Mouse (Mus musculus) small intestine, adult 2 months (tissue): ENCODE measurements around the gene Maml3. TPM values are rescaled to one million over a fixed set of nuclear protein-coding genes. Genes with fewer than 3 reads are reported as not detected.

ENCODE experiments used
- H3K27ac ChIP-seq: fragments of 200-500 bp; 2 replicates; pipeline ENCODE4 v1.5.1; 2012; ENCODE audit warnings: low read depth, low read length, control low read depth, inconsistent platforms; ENCODE audit not compliant: insufficient read depth
- H3K27me3 ChIP-seq: fragments of 200-500 bp; 2 replicates; pipeline ENCODE4 v1.6.1; 2012; ENCODE audit warnings: mild to moderate bottlenecking, moderate library complexity, low read length, inconsistent platforms; ENCODE audit not compliant: control insufficient read depth, insufficient read depth
- H3K36me3 ChIP-seq: fragments of 200-500 bp; 2 replicates; pipeline ENCODE4 v1.6.1; 2012; ENCODE audit warnings: mild to moderate bottlenecking, low read length, control low read depth, inconsistent platforms; ENCODE audit not compliant: control insufficient read depth, insufficient read depth
- H3K4me1 ChIP-seq: fragments of 200-500 bp; 2 replicates; pipeline ENCODE4 v1.6.1; 2012; ENCODE audit warnings: low read length, inconsistent platforms, mixed read lengths; ENCODE audit not compliant: control insufficient read depth, insufficient read depth, insufficient read length
- H3K4me3 ChIP-seq: fragments of 200-500 bp; 2 replicates; pipeline ENCODE4 v1.5.1; 2012; ENCODE audit warnings: low read depth, mild to moderate bottlenecking, control low read depth, inconsistent platforms, low read length, moderate library complexity
- CTCF ChIP-seq: fragments of 200-500 bp; IDR thresholded peaks from 2 replicates; pipeline ENCODE4 v1.5.1; 2012; ENCODE audit warnings: low read depth, mild to moderate bottlenecking, control low read depth, inconsistent platforms, low read length, moderate library complexity, mixed read lengths; ENCODE audit not compliant: insufficient replicate concordance, insufficient read length; ENCODE audit errors: extremely low read depth
- POLR2A ChIP-seq: fragments of 200-500 bp; IDR thresholded peaks from 2 replicates; pipeline ENCODE4 v1.6.1; 2012; ENCODE audit warnings: low read depth, mild to moderate bottlenecking, control low read depth, inconsistent platforms, low read length, moderate library complexity
- WGBS: fragments of 180-500 bp; shearing (Covaris S2); methylation state at CpG from one replicate; pipeline ENCODE4 v1.1.7; 2018; 5-methylcytosine and 5-hydroxymethylcytosine counted together
- polyA plus RNA-seq: library from polyadenylated mRNA; depleted of rRNA; stranded (reverse); fragments of >200 nt; gene quantifications from 2 replicates; pipeline ENCODE4 v1.2.3, GENCODE M21; 2012

Maml3 gene
- polyA plus RNA-seq, 1 experiment = 3.2 TPM

DNA sequence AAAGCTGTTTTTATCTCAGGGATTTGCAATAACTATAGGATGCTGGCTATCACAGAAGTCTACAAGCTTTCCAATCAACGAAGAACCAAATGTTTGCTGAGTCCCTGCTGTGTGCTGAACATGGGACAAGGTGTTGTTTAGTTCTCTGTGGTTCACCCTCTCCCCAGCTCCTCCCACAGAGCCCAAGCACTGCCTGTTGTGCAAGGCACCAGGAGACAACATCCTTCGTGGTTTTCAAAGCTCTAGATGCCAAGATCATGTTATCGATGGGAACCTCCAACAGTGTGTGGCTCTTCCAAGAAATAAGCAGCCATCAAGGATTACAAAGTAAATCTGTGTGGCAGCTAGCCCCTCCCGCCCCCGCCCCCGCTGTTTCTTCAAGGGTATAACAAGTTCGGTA, 374.2 kb downstream of the Maml3 start:
- H3K4me1 ChIP-seq = no peaks in the 10 kb centered on the region
- H3K27ac ChIP-seq = no peak overlapping the region
- no peaks in the 10 kb centered on the region for H3K36me3 ChIP-seq
- no peak overlapping the region for H3K4me3 ChIP-seq
- TF ChIP-seq CTCF (no peak), POLR2A (no peak)
- WGBS = 86% methylated on average over 7 of the region's 7 CpGs
- no peaks in the 10 kb centered on the region for H3K27me3 ChIP-seq

DNA sequence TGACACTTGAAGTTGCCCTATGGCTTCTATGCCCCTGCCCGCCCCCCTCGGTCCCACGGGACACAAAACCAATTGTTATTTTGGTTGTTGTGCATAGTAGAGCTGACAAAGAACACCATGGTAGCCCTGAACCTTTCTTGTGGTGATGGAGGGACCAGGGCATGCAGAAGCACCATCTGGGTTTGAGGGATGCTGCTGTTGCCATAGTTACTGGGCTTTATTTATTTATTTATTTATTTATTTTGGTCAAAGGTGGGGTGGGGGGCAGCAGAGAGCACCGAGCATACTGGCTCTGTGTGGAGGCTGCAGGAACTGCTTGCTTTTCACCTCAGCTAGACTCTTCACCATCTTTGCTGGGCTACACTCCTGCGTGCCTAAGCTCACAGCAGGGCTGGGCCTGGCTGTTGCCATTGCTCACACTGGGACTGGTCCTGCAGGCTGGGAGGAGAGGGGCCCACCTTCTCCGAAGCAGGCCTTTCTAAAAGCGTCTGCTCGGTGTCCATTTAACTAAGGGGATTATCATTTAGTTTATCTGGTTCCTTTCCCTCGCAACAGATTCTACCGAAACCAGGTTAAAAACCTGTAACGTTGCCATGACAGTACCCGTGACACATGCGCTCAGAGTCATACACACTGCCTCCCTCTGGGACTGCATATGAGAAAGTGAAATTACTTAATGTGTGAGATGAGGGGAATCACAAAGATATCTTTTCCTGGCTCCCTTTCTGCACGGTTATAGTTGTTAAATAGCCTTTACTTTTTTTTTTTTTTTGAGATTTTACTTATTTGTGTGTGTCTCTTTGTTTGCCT, 375.6 kb downstream of the Maml3 start:
- Histone ChIP-seq H3K27ac (no peak overlapping the region), H3K27me3 (no peaks in the 10 kb centered on the region), H3K36me3 (no peaks in the 10 kb centered on the region), H3K4me1 (no peaks in the 10 kb centered on the region), H3K4me3 (no peak overlapping the region)
- no peak for TF ChIP-seq POLR2A
- TF ChIP-seq CTCF = no peak
- WGBS = 93% methylated on average over 14 of the region's 14 CpGs

DNA sequence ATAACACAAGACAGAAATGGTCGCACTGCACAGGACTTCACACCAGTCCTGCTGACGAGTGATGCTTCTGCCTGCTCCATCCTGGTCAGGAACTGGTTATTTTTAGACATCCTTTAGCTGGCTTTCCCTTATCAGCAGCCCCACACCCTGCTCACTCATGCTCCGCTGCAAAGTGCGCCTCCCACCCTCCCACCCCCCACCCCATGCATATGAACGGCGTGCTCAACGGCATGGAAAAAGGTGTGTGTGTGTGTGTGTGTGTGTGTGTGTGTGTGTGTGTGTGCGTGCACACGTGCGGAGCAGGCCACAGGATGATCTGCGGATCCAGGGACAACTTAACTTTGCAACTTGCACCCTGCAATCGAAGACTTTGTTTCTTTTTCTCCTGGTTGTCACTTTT, 376.4 kb downstream of the Maml3 start:
- H3K27me3 ChIP-seq = no peaks in the 10 kb centered on the region
- H3K27ac ChIP-seq = no peak overlapping the region
- H3K36me3 ChIP-seq = no peaks in the 10 kb centered on the region
- no peak for TF ChIP-seq POLR2A
- TF ChIP-seq CTCF = no peak
- H3K4me3 ChIP-seq = no peak overlapping the region
- no peaks in the 10 kb centered on the region for H3K4me1 ChIP-seq
- 49% methylated on average over 12 of the region's 12 CpGs for WGBS

DNA sequence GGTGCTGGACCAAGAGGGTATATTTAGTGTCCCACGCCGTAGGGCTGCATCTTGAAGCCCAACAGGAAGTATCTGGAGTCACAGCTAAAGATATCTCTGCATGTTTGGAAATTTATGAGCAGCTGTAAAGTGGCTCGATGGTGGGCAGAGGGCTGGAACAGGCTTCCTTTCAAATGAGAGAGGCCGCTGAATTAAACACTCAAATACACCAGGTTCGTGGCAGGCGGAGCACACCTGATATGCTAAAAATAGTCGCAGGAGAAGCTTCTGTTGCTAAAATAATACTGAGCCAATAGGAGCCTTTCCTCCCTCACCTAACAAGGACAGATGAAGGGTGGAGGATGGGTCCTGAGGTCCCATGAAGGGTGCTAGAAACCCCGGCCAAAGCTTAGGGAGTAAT, 376.9 kb downstream of the Maml3 start:
- 39% methylated on average over 8 of the region's 8 CpGs for WGBS
- TF ChIP-seq CTCF = no peak
- TF ChIP-seq POLR2A = no peak

DNA sequence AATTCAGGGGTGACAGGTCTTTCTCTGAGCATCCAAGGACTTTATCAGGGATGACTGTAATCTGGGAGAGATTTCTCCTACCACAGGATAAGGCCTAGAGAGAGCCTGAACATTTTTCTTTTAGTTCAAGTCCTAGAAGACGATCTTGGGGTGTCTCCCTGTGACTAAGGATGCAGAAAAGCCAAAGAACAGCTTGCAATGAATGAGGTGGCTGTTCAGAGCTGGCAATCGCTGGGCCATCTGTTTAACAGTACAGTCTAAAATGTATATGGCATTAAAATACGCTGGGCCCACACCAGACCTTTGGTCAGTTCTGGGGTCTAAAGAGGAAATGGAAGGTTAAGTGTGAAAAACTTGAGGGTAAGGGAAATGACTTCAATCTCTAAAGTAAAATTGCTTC, 377.4 kb downstream of the Maml3 start:
- H3K27ac ChIP-seq = no peak overlapping the region
- H3K27me3 ChIP-seq = no peaks in the 10 kb centered on the region
- no peaks in the 10 kb centered on the region for H3K4me1 ChIP-seq
- 81% methylated on average over 3 of the region's 3 CpGs for WGBS
- H3K4me3 ChIP-seq = no peak overlapping the region
- TF ChIP-seq POLR2A (no peak), CTCF (no peak)
- no peaks in the 10 kb centered on the region for H3K36me3 ChIP-seq

More for the DNA sequence above, 376.9 kb downstream of the Maml3 start:
- Histone ChIP-seq H3K27me3 (no peaks in the 10 kb centered on the region), H3K4me3 (no peak overlapping the region), H3K4me1 (no peaks in the 10 kb centered on the region), H3K27ac (no peak overlapping the region), H3K36me3 (no peaks in the 10 kb centered on the region)

DNA sequence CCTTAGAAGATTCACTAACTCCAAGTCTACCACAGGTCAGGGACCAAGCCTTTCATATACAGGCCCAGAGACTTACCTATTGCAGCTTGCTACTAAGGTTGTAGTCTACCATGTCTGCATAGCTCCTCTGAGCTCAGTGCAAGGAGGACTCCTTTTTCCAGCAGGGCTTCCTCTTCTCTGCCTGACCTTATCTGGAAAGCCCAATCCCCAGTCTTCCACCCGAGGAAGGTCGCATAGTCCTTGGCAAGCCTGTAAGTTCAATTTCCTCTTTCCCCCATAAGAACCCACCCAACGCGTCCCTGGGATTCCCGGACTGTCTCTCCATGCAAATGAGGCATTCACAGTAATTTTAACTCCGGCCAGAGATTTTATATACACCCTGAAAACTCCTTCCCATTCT, 378.6 kb downstream of the Maml3 start:
- Histone ChIP-seq H3K36me3 (no peaks in the 10 kb centered on the region), H3K4me3 (no peak overlapping the region), H3K4me1 (no peaks in the 10 kb centered on the region), H3K27ac (no peak overlapping the region), H3K27me3 (no peaks in the 10 kb centered on the region)
- no peak for TF ChIP-seq CTCF
- TF ChIP-seq POLR2A = no peak
- WGBS = 79% methylated on average over 6 of the region's 6 CpGs

DNA sequence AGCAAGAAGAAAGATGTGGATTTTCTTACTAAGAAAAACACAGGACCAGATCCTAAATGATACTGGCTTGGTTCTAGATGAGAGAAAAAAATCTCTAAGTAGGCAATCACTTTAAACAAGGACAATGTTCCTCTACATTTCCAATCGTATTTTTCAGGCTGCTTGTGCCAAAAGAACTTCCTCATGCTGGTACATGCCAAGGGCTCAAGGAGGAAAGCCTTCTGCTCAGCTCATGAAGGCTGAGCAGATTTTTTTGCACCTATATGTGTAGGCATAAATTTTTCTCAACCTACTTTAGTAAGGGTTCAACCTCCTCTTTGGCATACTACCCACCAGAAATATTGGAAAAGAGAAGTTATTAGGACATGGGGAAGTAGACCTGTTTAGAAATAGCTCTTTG, 384.9 kb downstream of the Maml3 start:
- 29% methylated on average over 1 of the region's 1 CpGs for WGBS
- Histone ChIP-seq H3K4me1 (peaks cover 8% of the 10 kb centered on the region; the same call in 1 of the 2 replicates), H3K36me3 (no peaks in the 10 kb centered on the region), H3K4me3 (no peak overlapping the region), H3K27ac (no peak overlapping the region), H3K27me3 (no peaks in the 10 kb centered on the region)
- no peak for TF ChIP-seq POLR2A
- TF ChIP-seq CTCF = no peak
